In genomic region chr11:50325496-50326301, GRCm38 (mm10) we compare ENCODE assay signal across 8 mouse cellular contexts. TPM values are rescaled to one million over a fixed set of nuclear protein-coding genes. Genes with fewer than 3 reads are reported as not detected.
DNase-seq lines count a peak whose midpoint lies in the region; ATAC-seq and TF ChIP-seq lines count a peak whose summit lies in the region.

TSS of gene Canx (minus strand) at chr11:50325673.

- TF ChIP-seq POLR2A in brain, embryonic 14.5 days (IDR thresholded peaks at IDR 0.05; ENCODE audit: borderline replicate concordance, extremely low read depth, insufficient read depth, insufficient read length, poor library complexity, severe bottlenecking): peak; percentile 97
- TF ChIP-seq POLR2A in liver, adult 2 months (IDR thresholded peaks at IDR 0.05; ENCODE audit: extremely low read depth, insufficient read depth, low read length): peak; percentile 72
- peak; percentile 82 for TF ChIP-seq POLR2A in myocyte (IDR thresholded peaks at IDR 0.05; ENCODE audit: insufficient read length, low read depth)

- H3K27ac ChIP-seq in heart, embryonic 11.5 days (ENCODE audit: low read depth, low read length): peak within 1 kb of the TSS; percentile 94
- H3K27ac ChIP-seq in kidney, embryonic 16.5 days (ENCODE audit: low read length): peak within 1 kb of the TSS; percentile 96
- peak within 1 kb of the TSS; percentile 79 for H3K27ac ChIP-seq in liver, adult 2 months (replicated peaks; ENCODE audit: insufficient read depth, low read depth, low read length)

- no peak for TF ChIP-seq CTCF in C2C12 (IDR thresholded peaks at IDR 0.05; ENCODE audit: control insufficient read depth, insufficient read depth, insufficient read length)
- TF ChIP-seq CTCF in brain, embryonic 14.5 days (IDR thresholded peaks at IDR 0.05; ENCODE audit: borderline replicate concordance, extremely low read depth, insufficient read depth, insufficient read length): no peak
- TF ChIP-seq CTCF in liver, adult 2 months (IDR thresholded peaks at IDR 0.05; ENCODE audit: low read depth, low read length): no peak

- no peaks in the 10 kb centered on the region for H3K27me3 ChIP-seq in C2C12 (ENCODE audit: control insufficient read depth, insufficient read depth, insufficient read length)
- no peaks in the 10 kb centered on the region for H3K27me3 ChIP-seq in erythroblast, embryonic 14.5 days (ENCODE audit: control insufficient read depth)
- H3K27me3 ChIP-seq in heart, embryonic 11.5 days (ENCODE audit: control insufficient read depth, insufficient read depth, low read length): no peaks in the 10 kb centered on the region
- H3K27me3 ChIP-seq in kidney, embryonic 16.5 days (ENCODE audit: insufficient read depth, low read length): no peaks in the 10 kb centered on the region
- no peaks in the 10 kb centered on the region for H3K27me3 ChIP-seq in liver, adult 2 months (ENCODE audit: control insufficient read depth, insufficient read depth, low read length)
- H3K27me3 ChIP-seq in myocyte (ENCODE audit: control insufficient read depth, insufficient read depth, insufficient read length): no peaks in the 10 kb centered on the region
- no peaks in the 10 kb centered on the region for H3K27me3 ChIP-seq in splenic B cell, adult 2 months (ENCODE audit: control insufficient read depth, insufficient read depth, low read length, poor library complexity, severe bottlenecking)

- H3K4me1 ChIP-seq in erythroblast, embryonic 14.5 days (ENCODE audit: control insufficient read depth): peaks cover 66% of the 10 kb centered on the region
- H3K4me1 ChIP-seq in heart, embryonic 11.5 days (ENCODE audit: control insufficient read depth, insufficient read depth, low read length): peaks cover 23% of the 10 kb centered on the region
- H3K4me1 ChIP-seq in kidney, embryonic 16.5 days (ENCODE audit: insufficient read depth, low read length): peaks cover 30% of the 10 kb centered on the region
- peaks cover 10% of the 10 kb centered on the region; the same call in 1 of the 2 replicates for H3K4me1 ChIP-seq in liver, adult 2 months (ENCODE audit: control insufficient read depth, insufficient read depth, low read length)

- peaks cover 45% of the 10 kb centered on the region for H3K79me3 ChIP-seq in C2C12 (ENCODE audit: low read depth)

- H3K36me3 ChIP-seq in C2C12 (ENCODE audit: control insufficient read depth, insufficient read depth) (peaks cover 9% of the 10 kb centered on the region), myocyte (ENCODE audit: control insufficient read depth, insufficient read depth) (no peaks in the 10 kb centered on the region)
- peaks cover 23% of the 10 kb centered on the region for H3K36me3 ChIP-seq in erythroblast, embryonic 14.5 days (ENCODE audit: control insufficient read depth)
- H3K36me3 ChIP-seq in heart, embryonic 11.5 days (ENCODE audit: control insufficient read depth, insufficient read depth, low read length): peaks cover 5% of the 10 kb centered on the region
- H3K36me3 ChIP-seq in kidney, embryonic 16.5 days (ENCODE audit: insufficient read depth, low read length): no peaks in the 10 kb centered on the region
- H3K36me3 ChIP-seq in liver, adult 2 months (ENCODE audit: control insufficient read depth, insufficient read depth, low read length): no peaks in the 10 kb centered on the region
- no peaks in the 10 kb centered on the region for H3K36me3 ChIP-seq in splenic B cell, adult 2 months (ENCODE audit: control insufficient read depth, insufficient read depth, low read length, poor library complexity, severe bottlenecking)

- H3ac ChIP-seq in C2C12 (ENCODE audit: control insufficient read depth, insufficient read length, low read depth) (peak within 1 kb of the TSS; percentile 98), myocyte (ENCODE audit: control insufficient read depth, insufficient read length) (peak within 1 kb of the TSS; percentile 47)

- peak within 1 kb of the TSS; percentile 95 for H3K4me3 ChIP-seq in C2C12 (ENCODE audit: insufficient read depth, poor library complexity, severe bottlenecking)
- peak within 1 kb of the TSS; percentile 97 for H3K4me3 ChIP-seq in erythroblast, embryonic 14.5 days (replicated peaks)
- peak within 1 kb of the TSS; percentile 97 for H3K4me3 ChIP-seq in heart, embryonic 11.5 days (ENCODE audit: low read depth, low read length)
- H3K4me3 ChIP-seq in kidney, embryonic 16.5 days (ENCODE audit: low read length): peak within 1 kb of the TSS; percentile 100
- H3K4me3 ChIP-seq in liver, adult 2 months (ENCODE audit: insufficient read depth, low read depth, low read length): peak within 1 kb of the TSS; percentile 80
- H3K4me3 ChIP-seq in myocyte: peak within 1 kb of the TSS; percentile 84

- H3K9me3 ChIP-seq in erythroblast, embryonic 14.5 days (ENCODE audit: control insufficient read depth, low read length): no peaks in the 10 kb centered on the region
- H3K9me3 ChIP-seq in heart, embryonic 11.5 days (replicated peaks; ENCODE audit: control insufficient read depth, low read length): no peaks in the 10 kb centered on the region
- no peaks in the 10 kb centered on the region for H3K9me3 ChIP-seq in kidney, embryonic 16.5 days (ENCODE audit: low read length)

- DNase-seq in brain, embryonic 14.5 days (ENCODE audit: low read depth): peak; percentile 100
- peak; percentile 98 for DNase-seq in liver, adult 2 months (ENCODE audit: extremely low read depth, low read depth, low spot score)
- DNase-seq in splenic B cell, adult 2 months (ENCODE audit: low read depth, low spot score): peak; percentile 99

- peak within 1 kb of the TSS; percentile 92 for H3K4me2 ChIP-seq in heart, embryonic 11.5 days
- H3K4me2 ChIP-seq in kidney, embryonic 16.5 days (replicated peaks; ENCODE audit: low read depth, low read length): peak within 1 kb of the TSS; percentile 77
- H3K4me2 ChIP-seq in myocyte (ENCODE audit: low read depth): peak within 1 kb of the TSS; percentile 95

- peak; percentile 95 for ATAC-seq in heart, embryonic 11.5 days (replicated peaks; ENCODE audit: insufficient number of reproducible peaks, low FRiP score, low TSS enrichment)
- ATAC-seq in kidney, embryonic 16.5 days (ENCODE audit: low FRiP score, low TSS enrichment): peak; percentile 99

- peak within 1 kb of the TSS; percentile 99 for H3K9ac ChIP-seq in heart, embryonic 11.5 days (ENCODE audit: low read depth, low read length)
- H3K9ac ChIP-seq in kidney, embryonic 16.5 days (replicated peaks; ENCODE audit: low read length): peak within 1 kb of the TSS; percentile 98
- peak within 1 kb of the TSS; percentile 93 for H3K9ac ChIP-seq in liver, adult 2 months (ENCODE audit: low read depth, low read length)

- under 1% methylated on average over 64 of the region's 64 CpGs for WGBS in heart, embryonic 11.5 days (ENCODE audit: insufficient replicate concordance)
- WGBS in kidney, embryonic 16.5 days: under 1% methylated on average over 64 of the region's 64 CpGs
- under 1% methylated on average over 64 of the region's 64 CpGs for WGBS in liver, adult 2 months

- H3K79me2 ChIP-seq in C2C12 (ENCODE audit: control insufficient read depth, insufficient read depth) (peaks cover 48% of the 10 kb centered on the region), myocyte (ENCODE audit: control insufficient read depth, insufficient read depth) (peaks cover 47% of the 10 kb centered on the region)
- H3K79me2 ChIP-seq in liver, adult 2 months (ENCODE audit: control insufficient read depth, insufficient read depth, low read length): peaks cover 20% of the 10 kb centered on the region; the same call in 1 of the 2 replicates

TF ChIP-seq in C2C12, 6 proteins besides CTCF, POLR2A, EP300 and RAD21:
- TF ChIP-seq USF1 (IDR thresholded peaks at IDR 0.05; ENCODE audit: low read depth): peak; percentile 73
- no peak for TF ChIP-seq MYOG (IDR thresholded peaks at IDR 0.05; ENCODE audit: control insufficient read depth, extremely low read depth, insufficient read length)
- TF ChIP-seq MYOD1 (IDR thresholded peaks at IDR 0.05; ENCODE audit: control insufficient read depth, insufficient read length, low read depth): no peak
- peak; percentile 82 for TF ChIP-seq MAX (IDR thresholded peaks at IDR 0.05)
- no peak for TF ChIP-seq FOSL1 (IDR thresholded peaks at IDR 0.05; ENCODE audit: insufficient read depth, low read length, poor library complexity, severe bottlenecking)
- peak; percentile 40 for TF ChIP-seq CEBPB (IDR thresholded peaks at IDR 0.05; ENCODE audit: low read depth)
TF ChIP-seq in C2C12: peak in this region for 3.

TF ChIP-seq in myocyte, 11 proteins besides CTCF, POLR2A, EP300 and RAD21:
- TF ChIP-seq TCF12 (IDR thresholded peaks at IDR 0.05; ENCODE audit: insufficient read depth, poor library complexity, severe bottlenecking) (no peak), E2F4 (IDR thresholded peaks at IDR 0.05; ENCODE audit: insufficient read depth) (peak; percentile 62), USF1 (IDR thresholded peaks at IDR 0.05; ENCODE audit: low read depth) (peak; percentile 54), MYOD1 (IDR thresholded peaks at IDR 0.05; ENCODE audit: control insufficient read depth in 1 of 3, insufficient read length in 2 of 3, low read depth in 2 of 3) (no peak), POLR2AphosphoS2 (IDR thresholded peaks at IDR 0.05; ENCODE audit: insufficient read length, low read depth) (peak; percentile 98), MYOG (IDR thresholded peaks at IDR 0.05; ENCODE audit: control insufficient read depth in 1 of 3, insufficient read depth in 1 of 3, insufficient read length in 2 of 3, low read depth in 2 of 3) (no peak), TCF3 (IDR thresholded peaks at IDR 0.05; ENCODE audit: insufficient read length, low read depth) (no peak), REST (IDR thresholded peaks at IDR 0.05; ENCODE audit: insufficient read depth, insufficient read length) (peak; percentile 39), MAX (IDR thresholded peaks at IDR 0.05; ENCODE audit: low read depth) (no peak), SRF (IDR thresholded peaks at IDR 0.05; ENCODE audit: control insufficient read depth, insufficient read length, low read depth) (no peak), CEBPB (IDR thresholded peaks at IDR 0.05; ENCODE audit: insufficient read depth, poor library complexity, severe bottlenecking) (0 out of 2 replicates have a peak, but pooled peaks have one; percentile 13)
TF ChIP-seq in myocyte: peak in this region for 5.

RNA-seq across cellular contexts. Expression of gene Canx, which starts in this region (rescaled TPM):
- polyA plus RNA-seq in C2C12 (2012; fragmentation: generic; extraction: Trizol) (144 TPM), myocyte (2012; fragmentation: generic; extraction: Trizol) (139 TPM)
- polyA plus RNA-seq in brain, embryonic 14.5 days (2012; rRNA removed): 111 and 173 TPM in 2 replicates
- polyA plus RNA-seq in erythroblast, embryonic 14.5 days (2012): 3.1 and 8.5 TPM in 2 replicates
- 221 and 236 TPM in 2 replicates for polyA plus RNA-seq in heart, embryonic 11.5 days (2014; fragmentation: Nextera tagmentation; extraction: Ambion mirVana)
- polyA plus RNA-seq in kidney, embryonic 16.5 days (2015; fragmentation: Nextera tagmentation; extraction: Ambion mirVana): 393 and 397 TPM in 2 replicates
- 315 and 350 TPM in 2 replicates for total RNA-seq in liver, adult 2 months (2014; rRNA removed)
- 58.2 and 73.8 TPM in 2 replicates for polyA plus RNA-seq in liver, adult 2 months (2012; rRNA removed)

Comparison
In these comparisons a context has a peak if more than half of its experiments do, and no peak if none do; other contexts are left out.
1. Peak in every context shown above with its lines: DNase-seq, ATAC-seq, H3K4me3 ChIP-seq and H3K27ac ChIP-seq.